ENCODE assay signal across 17 mouse cellular contexts in genomic region chr2:125418546-125418945, GRCm38 (mm10).
"Had no signal": no experiment of that assay in that cellular context is flagged by ENCODE, and none has a peak within 500 bp of the region (broad histone marks: within the 10 kb centered on the region; RNA-seq: fewer than 3 reads in every experiment).

No protein-coding gene starts in this region.

- H3K9me3 ChIP-seq: kidney, embryonic 15.5 days; liver, embryonic 13.5 days; midbrain, embryonic 10.5 days; midbrain, embryonic 13.5 days; neural tube, embryonic 13.5 days had no signal

- H3K4me3 ChIP-seq: kidney, embryonic 15.5 days; left cerebral cortex, adult 2 months; liver, embryonic 13.5 days; midbrain, embryonic 10.5 days; midbrain, embryonic 13.5 days; myocyte; neural tube, embryonic 13.5 days had no signal

- H3K36me3 ChIP-seq: kidney, embryonic 15.5 days; liver, embryonic 13.5 days; midbrain, embryonic 10.5 days; midbrain, embryonic 13.5 days; neural tube, embryonic 13.5 days had no signal

- H3K27me3 ChIP-seq: kidney, embryonic 15.5 days; liver, embryonic 13.5 days; midbrain, embryonic 13.5 days; neural tube, embryonic 13.5 days had no signal

- DNase-seq: kidney, adult 8-10 months; kidney, postnatal 10 days; kidney, postnatal 36 days; layer of hippocampus, postnatal 36 days; liver, embryonic 13.5 days; lung, adult 2 months; lung, postnatal 36 days; retina, postnatal 1 day; right cerebral cortex, postnatal 25 days; thymus, postnatal 25 days had no signal

- H3K4me1 ChIP-seq: kidney, embryonic 15.5 days; liver, embryonic 13.5 days; midbrain, embryonic 10.5 days; midbrain, embryonic 13.5 days; neural tube, embryonic 13.5 days had no signal

- ATAC-seq: midbrain, embryonic 13.5 days; midbrain, embryonic 16.5 days had no signal

- H3K4me2 ChIP-seq: kidney, embryonic 15.5 days; liver, embryonic 13.5 days; midbrain, embryonic 13.5 days; neural tube, embryonic 13.5 days had no signal

- H3K27ac ChIP-seq: kidney, embryonic 15.5 days; left cerebral cortex, adult 2 months; liver, embryonic 13.5 days; midbrain, embryonic 10.5 days; midbrain, embryonic 13.5 days; neural tube, embryonic 13.5 days had no signal

- H3K9ac ChIP-seq: kidney, embryonic 15.5 days; liver, embryonic 13.5 days; midbrain, embryonic 13.5 days; neural tube, embryonic 13.5 days had no signal
